9 mouse cellular contexts compared by ENCODE assay signal in genomic region chrX:105926121-105926735, GRCm38 (mm10). TPM values are rescaled to one million over a fixed set of nuclear protein-coding genes. Genes with fewer than 3 reads are reported as not detected.
DNase-seq lines count a peak whose midpoint lies in the region; ATAC-seq and TF ChIP-seq lines count a peak whose summit lies in the region.
"Had no signal": no experiment of that assay in that cellular context is flagged by ENCODE, and none has a peak within 500 bp of the region (broad histone marks: within the 10 kb centered on the region; RNA-seq: fewer than 3 reads in every experiment).

No protein-coding gene starts in this region.

- H3K27ac ChIP-seq in heart, embryonic 15.5 days, result peak overlapping the region; percentile 50; the same call in 1 of the 2 replicates
- no peak overlapping the region for H3K27ac ChIP-seq in liver, embryonic 16.5 days (ENCODE audit: low read length)
- no peak overlapping the region for H3K27ac ChIP-seq in stomach, postnatal 0 days (replicated peaks)

- no peaks in the 10 kb centered on the region for H3K36me3 ChIP-seq in heart, embryonic 15.5 days
- no peaks in the 10 kb centered on the region for H3K36me3 ChIP-seq in liver, embryonic 16.5 days (ENCODE audit: control insufficient read depth, insufficient read depth)
- no peaks in the 10 kb centered on the region for H3K36me3 ChIP-seq in stomach, postnatal 0 days (ENCODE audit: control insufficient read depth, insufficient read depth, low read length)

- H3K4me2 ChIP-seq in heart, embryonic 15.5 days, result peak overlapping the region; percentile 59
- H3K4me2 ChIP-seq in liver, embryonic 16.5 days (ENCODE audit: low read depth, low read length), result peak overlapping the region; percentile 32; the same call in 1 of the 2 replicates
- no peak overlapping the region for H3K4me2 ChIP-seq in stomach, postnatal 0 days (replicated peaks; ENCODE audit: low read depth)

- TF ChIP-seq EP300 in stomach, postnatal 0 days (optimal IDR thresholded peaks at IDR 0.05), result no peak

- peak; percentile 15 to 17 for DNase-seq in cerebellum, postnatal 10 days
- DNase-seq in cerebellum, adult 9-10 months, result no peak
- DNase-seq in 416B (ENCODE audit: low read depth), result peak; percentile 66
- peak; percentile 42 for DNase-seq in adrenal gland, postnatal 25 days
- peak; percentile 12 for DNase-seq in stomach, postnatal 0 days (ENCODE audit: low spot score)
- DNase-seq in left cerebral cortex, adult 8-10 months (ENCODE audit: low spot score in 2 of 2), result no peak

- H3K4me3 ChIP-seq in heart, embryonic 15.5 days, result peak overlapping the region; percentile 11; the same call in 1 of the 2 replicates
- H3K4me3 ChIP-seq in liver, embryonic 16.5 days (ENCODE audit: low read depth, low read length), result no peak overlapping the region
- H3K4me3 ChIP-seq in stomach, postnatal 0 days (ENCODE audit: low read depth, low read length), result no peak overlapping the region

- no peak for ATAC-seq in heart, embryonic 15.5 days (replicated peaks; ENCODE audit: insufficient number of reproducible peaks, insufficient read depth, low FRiP score, low read depth)
- ATAC-seq in liver, embryonic 16.5 days (ENCODE audit: low read depth), result no peak
- ATAC-seq in stomach, postnatal 0 days (ENCODE audit: low FRiP score, low TSS enrichment), result no peak

- no peaks in the 10 kb centered on the region for H3K27me3 ChIP-seq in heart, embryonic 15.5 days
- no peaks in the 10 kb centered on the region for H3K27me3 ChIP-seq in liver, embryonic 16.5 days (ENCODE audit: control insufficient read depth, insufficient read depth, low read depth, low read length)
- no peaks in the 10 kb centered on the region for H3K27me3 ChIP-seq in stomach, postnatal 0 days (ENCODE audit: control insufficient read depth, insufficient read depth, low read length)

- peaks cover 12% of the 10 kb centered on the region for H3K4me1 ChIP-seq in heart, embryonic 15.5 days (replicated peaks)
- H3K4me1 ChIP-seq in liver, embryonic 16.5 days (ENCODE audit: control insufficient read depth, low read depth, low read length), result peaks cover 8% of the 10 kb centered on the region
- H3K4me1 ChIP-seq in stomach, postnatal 0 days (replicated peaks; ENCODE audit: control insufficient read depth, insufficient read depth), result no peaks in the 10 kb centered on the region

- WGBS in heart, embryonic 15.5 days, result 44% methylated on average over 12 of the region's 12 CpGs
- WGBS in liver, embryonic 16.5 days (ENCODE audit: insufficient replicate concordance), result 37% methylated on average over 12 of the region's 12 CpGs
- 51% methylated on average over 12 of the region's 12 CpGs for WGBS in stomach, postnatal 0 days

- no peaks in the 10 kb centered on the region for H3K9me3 ChIP-seq in heart, embryonic 15.5 days (replicated peaks)
- no peaks in the 10 kb centered on the region; the same call in 1 of the 2 replicates for H3K9me3 ChIP-seq in liver, embryonic 16.5 days (replicated peaks; ENCODE audit: control insufficient read depth, low read length)
- no peaks in the 10 kb centered on the region for H3K9me3 ChIP-seq in stomach, postnatal 0 days (ENCODE audit: control insufficient read depth, low read length)
- H3K9me3 ChIP-seq: G1E had no signal

- TF ChIP-seq CTCF in stomach, postnatal 0 days (IDR thresholded peaks at IDR 0.05; ENCODE audit: low read depth), result no peak

- H3K9ac ChIP-seq in heart, embryonic 15.5 days, result no peak overlapping the region
- no peak overlapping the region for H3K9ac ChIP-seq in liver, embryonic 16.5 days (ENCODE audit: low read depth, low read length)
- H3K9ac ChIP-seq in stomach, postnatal 0 days (ENCODE audit: low read length), result no peak overlapping the region

RNA-seq across cellular contexts. Expression of gene Atrx, which starts 3.0 kb away (rescaled TPM):
- 146 and 148 TPM in 2 replicates for total RNA-seq in adrenal gland, postnatal 25 days (2021)
- 113 and 118 TPM in 2 replicates for polyA plus RNA-seq in heart, embryonic 15.5 days (2015; fragmentation: Nextera tagmentation; extraction: Ambion mirVana)
- polyA plus RNA-seq in liver, embryonic 16.5 days (2015; fragmentation: Nextera tagmentation; extraction: Ambion mirVana), result 37.7 and 39.4 TPM in 2 replicates
- polyA plus RNA-seq in stomach, postnatal 0 days (2015; fragmentation: Nextera tagmentation; extraction: Ambion mirVana), result 58.2 and 66.0 TPM in 2 replicates
- 100 to 1,000 TPM; 157 to 164 (median 162) TPM for total RNA-seq in left cerebral cortex, adult 8-10 months (2022)

Comparison
In these comparisons a context has a peak if more than half of its experiments do, and no peak if none do; other contexts are left out.
1. DNase-seq: peak in cerebellum, postnatal 10 days (2 of 2), 416B (single experiment), adrenal gland, postnatal 25 days (single experiment) and stomach, postnatal 0 days (single experiment); none in cerebellum, adult 9-10 months (single experiment) and left cerebral cortex, adult 8-10 months (0 of 2).